Mouse (Mus musculus): ENCODE measurements around the gene Spdl1.
"Not testable (repeated sequence)": the region's sequence is repeated elsewhere in the genome, so short reads cannot be mapped to it uniquely, and the experiment has no call there.

DNA sequence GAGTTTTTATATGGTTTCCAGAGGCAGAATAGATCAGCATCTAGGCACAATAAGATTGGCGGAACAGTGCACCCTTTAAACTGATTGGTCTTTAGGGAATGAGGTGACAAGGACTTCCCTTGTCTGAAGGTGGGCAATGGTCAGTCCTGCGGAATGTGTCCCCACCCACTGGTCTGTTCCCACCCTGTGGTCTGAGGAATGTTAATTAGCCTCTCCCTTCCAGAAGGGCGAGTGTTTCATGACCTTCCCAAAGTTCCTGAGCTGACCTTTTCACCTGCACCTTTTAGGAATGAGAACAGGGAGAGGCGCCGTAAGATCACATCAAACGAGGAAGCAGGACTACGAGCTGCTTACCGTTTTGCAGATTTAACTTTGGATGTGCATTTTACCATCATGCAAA lies 35.4 kb downstream of the Spdl1 start:
- not testable (repeated sequence) for TF ChIP-seq CTCF (IDR thresholded peaks at IDR 0.05; ENCODE audit: low read depth, low read length); POLR2A (IDR thresholded peaks at IDR 0.05; ENCODE audit: extremely low read depth, insufficient read depth, low read length)
